Mouse (Mus musculus): Measurements from ENCODE around the gene Smcp. TPM values are rescaled to one million over a fixed set of nuclear protein-coding genes. Genes with fewer than 3 reads are reported as not detected.

Smcp gene
- total RNA-seq, 2 experiments from 2014 or later, result not detected

GRCm38 (mm10) chr3:92579508-92579907, 9.3 kb downstream of the Smcp start:
- H3K4me3 ChIP-seq, result no peak overlapping the region
- DNase-seq, result no peak
- TF ChIP-seq CTCF (IDR thresholded peaks at IDR 0.05), result no peak
- intact Hi-C loops (cut with DNase I), result no loop called here
- H3K27ac ChIP-seq, result no peak overlapping the region

- no peak overlapping the region for H3K4me3 ChIP-seq
- H3K27ac ChIP-seq, result no peak overlapping the region
- intact Hi-C loops (cut with DNase I), result no loop called here
- DNase-seq, result no peak
- no peak for TF ChIP-seq CTCF (IDR thresholded peaks at IDR 0.05)
Measured at GRCm38 (mm10) chr3:92578652-92579413, 10.0 kb downstream of the Smcp start.

GRCm38 (mm10) chr3:92573449-92574041, 15.3 kb downstream of the Smcp start, which contains the start of gene Ivl:
Ivl (minus strand) TSS chr3:92573735.
- intact Hi-C loops (cut with DNase I), result no loop called here
- TF ChIP-seq CTCF (IDR thresholded peaks at IDR 0.05), result no peak

GRCm38 (mm10) chr3:92572514-92573155, 16.2 kb downstream of the Smcp start:
- Histone ChIP-seq H3K27ac (no peak overlapping the region), H3K4me3 (no peak overlapping the region)
- TF ChIP-seq CTCF (IDR thresholded peaks at IDR 0.05), result no peak
- intact Hi-C loops (cut with DNase I), result no loop called here
- no peak for DNase-seq

More at GRCm38 (mm10) chr3:92573449-92574041, 15.3 kb downstream of the Smcp start, which contains the start of gene Ivl:
- no peak for DNase-seq
- no peak within 1 kb of the TSS for H3K27ac ChIP-seq
- H3K4me3 ChIP-seq, result no peak within 1 kb of the TSS

GRCm38 (mm10) chr3:92568752-92569151, 20.0 kb downstream of the Smcp start:
- TF ChIP-seq CTCF (IDR thresholded peaks at IDR 0.05), result no peak
- H3K4me3 ChIP-seq, result no peak overlapping the region
- no peak for DNase-seq
- intact Hi-C loops (cut with DNase I), result no loop called here
- H3K27ac ChIP-seq, result no peak overlapping the region

GRCm38 (mm10) chr3:92565418-92565817, 23.4 kb downstream of the Smcp start:
- Histone ChIP-seq H3K27ac (no peak overlapping the region), H3K4me3 (no peak overlapping the region)
- intact Hi-C loops (cut with DNase I), result no loop called here
- no peak for TF ChIP-seq CTCF (IDR thresholded peaks at IDR 0.05)
- DNase-seq, result no peak

- H3K4me3 ChIP-seq, result no peak within 1 kb of the TSS
- TF ChIP-seq CTCF (IDR thresholded peaks at IDR 0.05), result no peak
- DNase-seq, result no peak
- intact Hi-C loops (cut with DNase I), result no loop called here
- H3K27ac ChIP-seq, result no peak within 1 kb of the TSS
Measured at GRCm38 (mm10) chr3:92534411-92534810, 54.4 kb downstream of the Smcp start, which contains the start of gene 2310046K23Rik. 2310046K23Rik (minus strand) TSS chr3:92534511.

Other genes starting within 250 kb of the Smcp start
- not detected for gene Sprr2d, start 249.9 kb downstream of the Smcp start, total RNA-seq (2021)
- not detected for gene Sprr2e, start 236.9 kb downstream of the Smcp start, total RNA-seq (2021)
- gene Sprr2f, start 223.8 kb downstream of the Smcp start, total RNA-seq (2021), result not detected
- gene Sprr2h, start 203.3 kb downstream of the Smcp start, total RNA-seq (2021), result not detected
- gene Sprr2i, start 181.0 kb downstream of the Smcp start, total RNA-seq (2021), result not detected
- gene Sprr2j-ps, start 170.9 kb downstream of the Smcp start, total RNA-seq (2021), result not detected
- gene Gm9774, start 159.6 kb downstream of the Smcp start, total RNA-seq (2021), result 1 to 10 TPM; 2.6 to 6.5 TPM
- not detected for gene Sprr2k, start 156.4 kb downstream of the Smcp start, total RNA-seq (2021)
- gene Sprr1b, start 150.2 kb downstream of the Smcp start, total RNA-seq (2021), result not detected
- gene Sprr3, start 130.3 kb downstream of the Smcp start, total RNA-seq (2021), result not detected
- not detected for gene Sprr1a, start 103.1 kb downstream of the Smcp start, total RNA-seq (2021)
- not detected for gene Sprr4, start 88.5 kb downstream of the Smcp start, total RNA-seq (2021)
- not detected for gene 2310046K23Rik, start 54.5 kb downstream of the Smcp start, total RNA-seq (2021)
- gene Ivl, start 15.3 kb downstream of the Smcp start, total RNA-seq (2021), result not detected
- not detected for gene 2210017I01Rik, start 18.5 kb upstream of the Smcp start, total RNA-seq (2021)
- gene Lce6a, start 32.7 kb upstream of the Smcp start, total RNA-seq (2021), result not detected
- gene Lce1a1, start 59.3 kb upstream of the Smcp start, total RNA-seq (2021), result not detected
- gene Lce1b, start 67.9 kb upstream of the Smcp start, total RNA-seq (2021), result not detected
- not detected for gene Lce1a2, start 81.3 kb upstream of the Smcp start, total RNA-seq (2021)
- gene Lce1c, start 90.2 kb upstream of the Smcp start, total RNA-seq (2021), result not detected
- gene Lce1d, start 98.2 kb upstream of the Smcp start, total RNA-seq (2021), result not detected
- not detected for gene Lce1e, start 120.1 kb upstream of the Smcp start, total RNA-seq (2021)
- gene Lce1f, start 131.4 kb upstream of the Smcp start, total RNA-seq (2021), result not detected
- not detected for gene Gm38119, start 150.1 kb upstream of the Smcp start, total RNA-seq (2021)
- not detected for gene Lce1g, start 163.3 kb upstream of the Smcp start, total RNA-seq (2021)
- gene Lce1h, start 176.1 kb upstream of the Smcp start, total RNA-seq (2021), result not detected
- gene Lce1i, start 189.9 kb upstream of the Smcp start, total RNA-seq (2021), result not detected
- not detected for gene Lce1j, start 201.5 kb upstream of the Smcp start, total RNA-seq (2021)
- gene Lce1k, start 218.9 kb upstream of the Smcp start, total RNA-seq (2021), result not detected
- not detected for gene Kprp, start 238.2 kb upstream of the Smcp start, total RNA-seq (2021)

All from gastrocnemius, adult 2 months (tissue).